Mouse (Mus musculus) C2C12 (cell line): ENCODE measurements around the gene St3gal4.

Experiments
- CTCF ChIP-seq: IDR thresholded peaks from one replicate; pipeline ENCODE4 v1.5.1; 2011; ENCODE audit not compliant: control insufficient read depth, insufficient read depth, insufficient read length
- FOSL1 ChIP-seq: IDR thresholded peaks from one replicate; pipeline ENCODE4 v1.8.0; 2011; ENCODE audit warnings: mild to moderate bottlenecking, low read length; ENCODE audit not compliant: poor library complexity, insufficient read depth, severe bottlenecking
- MAX ChIP-seq: IDR thresholded peaks from one replicate; pipeline ENCODE4 v1.6.1; 2011; ENCODE audit warnings: mild to moderate bottlenecking, control low read depth
- USF1 ChIP-seq: IDR thresholded peaks from one replicate; pipeline ENCODE4 v1.6.1; 2011; ENCODE audit warnings: low read depth, mild to moderate bottlenecking, control low read depth, moderate library complexity

DNA sequence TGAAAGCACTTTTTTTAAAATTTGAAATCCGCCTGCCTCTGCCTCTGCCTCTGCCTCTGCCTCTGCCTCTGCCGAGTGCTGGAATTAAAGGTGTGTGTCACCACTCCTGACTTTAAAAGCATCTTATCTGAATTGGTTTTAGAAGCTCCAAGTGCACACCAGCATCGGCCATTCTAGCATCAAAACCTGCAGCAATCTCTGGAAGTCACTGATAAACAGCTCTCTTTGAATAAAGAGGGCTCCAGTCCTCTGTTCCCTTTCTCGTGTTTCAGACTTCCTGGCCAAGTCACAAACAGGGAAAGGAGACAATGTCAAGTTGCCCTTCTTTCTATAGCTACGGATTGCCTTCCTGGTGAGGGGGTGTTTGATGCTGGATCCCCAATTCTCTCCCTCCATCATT is 79.2 kb downstream of the St3gal4 start:
- TF ChIP-seq CTCF (no peak), USF1 (no peak), MAX (no peak), FOSL1 (no peak)
